Mouse (Mus musculus): ENCODE data around the gene Fam117a.

DNA sequence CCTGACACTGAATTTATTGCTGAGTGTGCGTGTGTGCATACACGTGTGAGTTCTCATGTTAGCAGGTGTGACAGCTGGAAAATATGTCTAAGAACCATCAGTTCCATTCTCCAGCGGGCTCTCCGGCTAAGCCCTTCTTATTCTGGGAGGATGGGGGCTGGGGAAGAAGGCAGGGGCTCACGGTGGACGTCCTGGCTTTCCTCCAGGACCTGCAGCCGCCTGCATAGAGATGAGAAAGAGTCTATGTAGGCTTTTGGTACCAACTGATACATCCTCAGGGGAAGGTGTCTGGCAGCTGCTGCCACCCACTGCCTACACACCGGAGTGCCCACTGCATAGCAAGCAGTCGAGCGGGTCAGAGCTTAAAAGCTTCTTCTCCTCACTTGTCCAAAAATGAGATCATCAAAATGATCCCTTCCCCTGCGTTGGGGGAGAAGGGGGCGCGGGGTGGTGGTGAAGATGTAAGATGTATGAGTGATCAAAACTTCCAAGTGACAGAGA, 62.8 kb downstream of the Fam117a start:
- TF ChIP-seq POLR2A (IDR thresholded peaks at IDR 0.05; ENCODE audit: extremely low read depth, insufficient read depth, low read length) (no peak), CTCF (IDR thresholded peaks at IDR 0.05; ENCODE audit: low read depth, low read length) (no peak)
